Mouse (Mus musculus) limb, embryonic 14.5 days (tissue): ENCODE data around the gene Cenph. TPM values are rescaled to one million over a fixed set of nuclear protein-coding genes. Genes with fewer than 3 reads are reported as not detected.
"Not testable (repeated sequence)": the region's sequence is repeated elsewhere in the genome, so short reads cannot be mapped to it uniquely, and the experiment has no call there.

Experiments used
- ATAC-seq: fragments of 200-750 bp; cut with Nextera tagmentation; 2 replicates; pipeline ENCODE4 v1.8.0; 2017; ENCODE audit warnings: low read depth, moderate number of reproducible peaks, moderate TSS enrichment; ENCODE audit not compliant: low FRiP score
- DNase-seq: peaks from one replicate; pipeline ENCODE4 v3.0.0-alpha.2; 2015; ENCODE audit warnings: low spot score
- H3K27ac ChIP-seq: fragments of 300-500 bp; sonication (generic); replicated peaks from 2 replicates; pipeline ENCODE4 v1.5.1; 2014; ENCODE audit warnings: low read depth, mild to moderate bottlenecking, low read length, moderate library complexity, mixed read lengths
- H3K27me3 ChIP-seq: fragments of 300-500 bp; sonication (generic); 2 replicates; pipeline ENCODE4 v1.6.1; 2014; ENCODE audit warnings: low read length, mixed read lengths; ENCODE audit not compliant: control insufficient read depth, insufficient read depth
- H3K36me3 ChIP-seq: fragments of 300-500 bp; sonication (generic); 2 replicates; pipeline ENCODE4 v1.6.1; 2014; ENCODE audit warnings: mild to moderate bottlenecking, low read length, moderate library complexity, mixed read lengths; ENCODE audit not compliant: control insufficient read depth, insufficient read depth
- H3K4me1 ChIP-seq: fragments of 300-500 bp; sonication (generic); 2 replicates; pipeline ENCODE4 v1.6.1; 2014; ENCODE audit warnings: antibody characterized with exemption, low read length, mixed read lengths; ENCODE audit not compliant: control insufficient read depth, insufficient read depth
- H3K4me2 ChIP-seq: fragments of 300-500 bp; sonication (generic); replicated peaks from 2 replicates; pipeline ENCODE4 v1.6.1; 2014; ENCODE audit warnings: low read depth, mild to moderate bottlenecking, low read length, moderate library complexity; ENCODE audit not compliant: severe bottlenecking
- H3K4me3 ChIP-seq: fragments of 300-500 bp; sonication (generic); replicated peaks from 2 replicates; pipeline ENCODE4 v1.5.1; 2014; ENCODE audit warnings: low read length
- H3K9ac ChIP-seq: fragments of 300-500 bp; sonication (generic); 2 replicates; pipeline ENCODE4 v1.6.1; 2014; ENCODE audit warnings: mild to moderate bottlenecking, low read depth, low read length, moderate library complexity; ENCODE audit not compliant: severe bottlenecking
- H3K9me3 ChIP-seq: fragments of 300-500 bp; sonication (generic); 2 replicates; pipeline ENCODE4 v1.6.1; 2016; ENCODE audit warnings: low read length; ENCODE audit not compliant: control insufficient read depth
- POLR2A ChIP-seq: fragments of 200-500 bp; IDR thresholded peaks from 2 replicates; pipeline ENCODE4 v1.8.0; 2012; ENCODE audit warnings: inconsistent platforms, mild to moderate bottlenecking, moderate library complexity, borderline replicate concordance; ENCODE audit not compliant: insufficient read depth, insufficient read length; ENCODE audit errors: extremely low read depth
- WGBS: fragments of 180-500 bp; shearing (Covaris S2); extraction: QIAGEN DNeasy Blood & Tissue Kit; methylation state at CpG from one replicate; pipeline ENCODE4 v1.1.7; 2014; 5-methylcytosine and 5-hydroxymethylcytosine counted together
- polyA plus RNA-seq, 2 experiments: library from polyadenylated mRNA; depleted of rRNA in 1 of 2; stranded (reverse) in 1 of 2; unstranded in 1 of 2; fragments of >200 nt; fragmentation: Nextera tagmentation in 1 of 2; extraction: Ambion mirVana in 1 of 2; gene quantifications; 2 replicates each; pipeline versions ENCODE4 v1.2.1 to v1.2.3; 2012 to 2014

The Cenph gene
- polyA plus RNA-seq, 2 experiments, result 28.5 to 29.4 TPM

DNA sequence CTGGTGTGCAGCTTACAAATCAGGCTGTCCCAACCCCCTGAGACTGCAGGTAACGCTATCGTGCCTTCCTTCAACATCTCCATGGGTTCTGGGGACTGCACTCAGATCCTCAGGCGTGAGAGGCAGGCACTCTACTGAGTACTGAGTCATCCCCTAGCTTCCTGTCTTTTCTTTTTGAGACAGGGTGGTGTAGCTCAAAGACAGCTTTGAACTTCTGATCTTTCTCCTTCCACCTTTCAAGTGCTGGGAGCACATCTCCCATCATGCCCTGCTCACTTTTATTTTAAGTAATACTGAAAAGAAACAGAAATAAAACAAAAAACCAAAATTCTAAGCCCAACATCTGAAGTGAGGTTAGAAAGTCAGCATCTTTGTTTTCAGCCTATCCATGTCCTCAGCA, 30.1 kb upstream of the Cenph start:
- no peaks in the 10 kb centered on the region for H3K4me1 ChIP-seq
- H3K4me2 ChIP-seq, result no peak overlapping the region
- H3K27ac ChIP-seq, result no peak overlapping the region
- H3K27me3 ChIP-seq, result no peaks in the 10 kb centered on the region
- 94% methylated on average over 3 of the region's 3 CpGs for WGBS
- no peak for TF ChIP-seq POLR2A
- ATAC-seq (no peak), DNase-seq (no peak)
- H3K9ac ChIP-seq, result no peak overlapping the region
- H3K9me3 ChIP-seq, result no peaks in the 10 kb centered on the region
- peaks cover 83% of the 10 kb centered on the region for H3K36me3 ChIP-seq
- H3K4me3 ChIP-seq, result no peak overlapping the region

DNA sequence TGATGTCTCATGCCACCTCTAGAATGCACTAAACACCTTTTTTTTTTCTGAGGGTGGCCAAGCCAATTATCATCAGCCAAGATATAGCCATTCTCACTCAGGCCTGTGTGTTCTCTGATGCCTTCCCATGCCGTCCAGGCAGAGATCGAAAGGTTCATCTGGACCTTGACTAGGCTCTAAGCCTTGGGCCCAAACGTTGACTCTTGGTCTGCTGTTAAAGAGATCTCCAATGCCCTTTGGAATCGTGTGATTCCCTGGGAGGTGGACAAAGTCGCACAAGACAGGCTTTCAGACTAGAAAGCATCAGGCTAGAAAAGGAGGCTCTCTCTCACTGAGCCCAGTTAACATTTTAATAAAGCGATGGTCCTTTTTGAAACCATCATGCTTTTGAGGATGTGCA, 21.5 kb upstream of the Cenph start:
- no peak for TF ChIP-seq POLR2A

DNA sequence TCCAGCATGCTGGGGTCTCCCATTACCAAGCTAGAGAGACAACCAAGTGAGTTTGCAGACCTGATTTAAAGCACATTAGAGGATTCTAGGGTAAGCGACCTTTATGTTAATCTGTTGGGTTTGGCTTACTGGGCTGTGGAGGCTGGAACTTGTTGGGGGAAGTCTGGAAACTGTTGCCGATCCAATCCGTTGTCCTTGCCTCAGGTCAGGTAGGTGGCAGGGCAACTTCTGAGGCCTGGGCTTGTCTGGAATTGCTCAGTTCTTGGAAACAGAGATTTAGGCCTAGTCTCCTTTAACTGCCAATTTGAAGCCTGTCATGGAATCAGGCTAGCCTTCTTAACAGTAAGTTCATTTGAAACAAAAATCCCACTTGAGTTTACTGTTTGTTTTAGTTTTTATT, 13.4 kb upstream of the Cenph start:
- 77% methylated on average over 3 of the region's 3 CpGs for WGBS
- no peak for ATAC-seq

More for the DNA sequence above, 21.5 kb upstream of the Cenph start:
- H3K9me3 ChIP-seq, result no peaks in the 10 kb centered on the region
- no peaks in the 10 kb centered on the region for H3K27me3 ChIP-seq
- no peak for ATAC-seq
- H3K27ac ChIP-seq, result no peak overlapping the region
- DNase-seq, result no peak
- 89% methylated on average over 6 of the region's 6 CpGs for WGBS
- no peaks in the 10 kb centered on the region for H3K4me1 ChIP-seq
- H3K9ac ChIP-seq, result no peak overlapping the region
- no peak overlapping the region for H3K4me3 ChIP-seq
- peaks cover 12% of the 10 kb centered on the region for H3K36me3 ChIP-seq
- H3K4me2 ChIP-seq, result no peak overlapping the region

DNA sequence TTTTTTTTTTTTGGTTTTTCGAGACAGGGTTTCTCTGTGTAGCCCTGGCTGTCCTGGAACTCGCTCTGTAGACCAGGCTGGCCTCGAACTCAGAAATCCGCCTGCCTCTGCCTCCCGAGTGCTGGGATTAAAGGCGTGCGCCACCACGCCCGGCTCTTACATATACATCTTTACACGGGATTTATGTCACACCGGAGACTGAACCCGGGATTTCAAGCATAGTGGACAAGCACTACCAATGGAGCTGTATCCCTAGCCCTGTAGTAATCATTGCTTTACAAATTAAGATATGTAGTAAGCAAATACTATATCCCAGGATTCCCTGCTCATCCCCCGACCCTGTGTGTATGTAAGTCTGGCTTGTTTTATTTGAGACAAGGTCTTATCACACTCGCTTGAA, 12.4 kb upstream of the Cenph start:
- not testable (repeated sequence) for H3K27ac ChIP-seq, ATAC-seq, H3K36me3 ChIP-seq, H3K27me3 ChIP-seq, H3K9ac ChIP-seq, H3K4me3 ChIP-seq, DNase-seq, H3K4me1 ChIP-seq, H3K9me3 ChIP-seq, H3K4me2 ChIP-seq
- 95% methylated on average over 11 of the region's 14 CpGs for WGBS

More for the DNA sequence above, 13.4 kb upstream of the Cenph start:
- Histone ChIP-seq H3K4me1 (peaks cover 7% of the 10 kb centered on the region; the same call in 1 of the 2 replicates), H3K9me3 (no peaks in the 10 kb centered on the region), H3K27me3 (no peaks in the 10 kb centered on the region), H3K27ac (no peak overlapping the region), H3K36me3 (no peaks in the 10 kb centered on the region), H3K4me2 (no peak overlapping the region), H3K4me3 (no peak overlapping the region), H3K9ac (no peak overlapping the region)
- no peak for TF ChIP-seq POLR2A
- DNase-seq, result no peak

DNA sequence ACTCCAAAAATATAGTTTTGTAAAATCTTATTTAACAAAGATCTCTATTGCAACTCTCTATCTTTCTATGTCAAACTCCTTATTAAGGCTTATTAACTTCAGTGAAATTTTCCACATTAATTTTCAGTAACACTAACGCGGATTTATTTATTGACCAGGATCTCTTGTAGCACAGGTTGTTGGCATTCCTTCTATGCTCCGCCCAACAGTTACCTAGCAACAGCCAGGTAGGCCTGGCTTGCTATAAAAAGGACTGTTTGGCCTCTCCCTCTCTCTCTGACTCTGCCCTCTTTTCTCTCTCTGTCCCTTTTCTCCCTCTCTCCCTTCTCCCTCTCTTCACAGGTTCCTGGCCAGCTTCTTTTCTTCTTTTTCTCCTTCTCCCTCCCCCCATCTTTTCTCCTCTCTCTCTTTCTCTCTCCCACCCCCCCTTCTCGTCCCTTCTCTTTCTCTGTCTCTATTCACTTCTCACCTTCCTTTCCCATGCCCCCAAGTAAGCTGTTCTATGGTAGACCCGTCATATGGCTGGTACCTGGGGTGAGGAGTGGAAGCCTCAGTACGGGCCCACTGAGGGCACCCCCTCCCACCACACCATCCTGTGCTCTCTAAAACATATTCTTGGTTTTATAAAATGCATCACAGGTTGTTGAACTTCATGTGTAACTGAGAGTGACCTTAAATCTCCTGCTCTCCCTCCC, 11.8 kb upstream of the Cenph start:
- DNase-seq, result no peak
- ATAC-seq, result no peak
- H3K4me2 ChIP-seq, result no peak overlapping the region
- no peak overlapping the region for H3K4me3 ChIP-seq
- no peaks in the 10 kb centered on the region for H3K27me3 ChIP-seq
- no peak overlapping the region for H3K9ac ChIP-seq
- H3K4me1 ChIP-seq, result peaks cover 8% of the 10 kb centered on the region; the same call in 1 of the 2 replicates
- no peaks in the 10 kb centered on the region for H3K9me3 ChIP-seq
- WGBS, result 67% methylated on average over 6 of the region's 6 CpGs
- H3K36me3 ChIP-seq, result peaks cover 7% of the 10 kb centered on the region
- TF ChIP-seq POLR2A, result no peak
- no peak overlapping the region for H3K27ac ChIP-seq
